Mouse (Mus musculus): ENCODE measurements around the gene 4933402J07Rik.

DNA sequence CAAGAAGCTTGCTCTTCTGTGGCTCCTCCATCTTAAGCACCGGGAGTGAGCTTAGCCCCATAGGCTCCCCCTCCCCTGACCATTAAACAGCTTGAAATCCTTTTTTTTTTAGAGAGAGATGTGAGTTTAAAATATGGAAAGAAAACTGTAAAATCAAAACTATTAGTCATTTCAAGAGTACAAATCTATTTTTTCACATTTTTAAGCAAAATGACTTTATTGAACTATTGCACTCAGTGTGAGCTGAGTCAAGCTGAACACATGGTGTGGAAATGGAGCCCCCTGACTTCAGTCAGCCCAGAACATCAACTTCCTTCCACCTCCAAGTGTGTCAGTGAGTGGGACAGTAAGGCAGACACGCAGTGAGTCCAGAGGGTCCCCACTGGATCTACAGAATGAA, 55.9 kb downstream of the 4933402J07Rik start:
- no peak for TF ChIP-seq CTCF (IDR thresholded peaks at IDR 0.05; ENCODE audit: extremely low read depth, insufficient read depth, low read length)
- no peak for TF ChIP-seq POLR2A (IDR thresholded peaks at IDR 0.05; ENCODE audit: extremely low read depth, insufficient read depth, low read length)
